Mouse (Mus musculus) embryo, embryonic 11 days (tissue): ENCODE results near the gene Nfatc2.

Experiments
- DNase-seq: peaks from one replicate; pipeline ENCODE4 v3.0.0-alpha.2; 2015

Nfatc2 gene

DNA sequence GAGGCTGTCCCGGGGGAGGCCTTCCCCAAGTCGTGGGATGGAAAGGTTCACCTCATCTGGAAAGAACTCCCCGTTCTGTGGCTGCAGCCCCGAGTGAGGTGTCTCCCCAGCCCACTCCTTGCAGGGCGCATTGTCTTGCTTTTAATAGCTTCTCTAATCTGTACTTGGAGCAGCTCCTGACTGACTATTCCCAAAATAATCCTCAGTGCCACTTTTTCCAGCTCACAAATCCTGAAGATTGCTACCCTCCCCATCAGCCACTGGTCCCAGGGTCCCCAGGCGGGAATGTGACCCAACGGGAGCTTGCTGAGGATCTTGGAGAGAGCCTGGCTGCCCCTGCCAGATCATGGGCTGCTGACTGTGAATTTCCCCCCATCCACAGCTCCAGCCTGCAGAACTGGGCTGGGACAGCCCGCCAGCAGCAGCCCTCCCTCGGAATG lies 6.7 kb upstream of the Nfatc2 start:
- DNase-seq: no peak

DNA sequence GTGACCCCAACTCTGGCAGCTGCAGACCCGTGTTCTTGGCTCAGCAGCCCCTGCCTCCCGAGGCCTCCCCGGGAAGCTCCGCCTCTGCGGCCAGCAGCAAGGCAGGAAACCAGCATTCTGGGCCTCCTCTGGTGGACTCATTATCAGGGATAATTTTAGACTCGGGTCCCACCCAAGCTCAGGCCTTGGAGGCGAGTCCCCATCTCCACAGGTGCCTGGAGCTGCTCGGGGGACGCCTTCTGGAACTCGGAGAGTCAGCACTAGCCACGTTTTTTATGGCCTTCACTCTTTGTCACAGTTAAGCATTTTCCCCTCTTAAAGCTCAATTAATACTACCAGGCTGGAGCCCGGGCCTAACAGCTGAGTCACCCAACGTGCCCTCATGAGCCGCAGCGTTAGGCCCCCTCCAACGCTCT lies 3.2 kb upstream of the Nfatc2 start:
- peak; percentile 40 for DNase-seq

DNA sequence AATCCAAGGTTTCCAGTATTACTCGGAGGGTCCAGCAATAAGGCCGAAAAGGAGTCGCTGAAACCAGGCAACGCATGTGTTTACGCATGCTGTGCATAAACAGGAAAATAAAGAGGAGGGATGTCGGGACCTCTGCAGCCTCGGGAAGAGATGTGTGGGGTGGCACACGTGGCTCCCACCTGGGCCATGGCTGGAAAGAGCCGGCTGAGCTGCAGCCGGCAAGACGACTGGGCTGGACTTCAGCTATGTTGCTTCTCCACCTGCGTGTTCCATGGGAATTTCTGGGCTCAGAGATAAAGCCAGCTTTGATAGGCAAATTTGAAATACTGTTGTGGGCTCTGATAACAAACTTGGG lies 907 bp upstream of the Nfatc2 start:
- peak; percentile 33 for DNase-seq

DNA sequence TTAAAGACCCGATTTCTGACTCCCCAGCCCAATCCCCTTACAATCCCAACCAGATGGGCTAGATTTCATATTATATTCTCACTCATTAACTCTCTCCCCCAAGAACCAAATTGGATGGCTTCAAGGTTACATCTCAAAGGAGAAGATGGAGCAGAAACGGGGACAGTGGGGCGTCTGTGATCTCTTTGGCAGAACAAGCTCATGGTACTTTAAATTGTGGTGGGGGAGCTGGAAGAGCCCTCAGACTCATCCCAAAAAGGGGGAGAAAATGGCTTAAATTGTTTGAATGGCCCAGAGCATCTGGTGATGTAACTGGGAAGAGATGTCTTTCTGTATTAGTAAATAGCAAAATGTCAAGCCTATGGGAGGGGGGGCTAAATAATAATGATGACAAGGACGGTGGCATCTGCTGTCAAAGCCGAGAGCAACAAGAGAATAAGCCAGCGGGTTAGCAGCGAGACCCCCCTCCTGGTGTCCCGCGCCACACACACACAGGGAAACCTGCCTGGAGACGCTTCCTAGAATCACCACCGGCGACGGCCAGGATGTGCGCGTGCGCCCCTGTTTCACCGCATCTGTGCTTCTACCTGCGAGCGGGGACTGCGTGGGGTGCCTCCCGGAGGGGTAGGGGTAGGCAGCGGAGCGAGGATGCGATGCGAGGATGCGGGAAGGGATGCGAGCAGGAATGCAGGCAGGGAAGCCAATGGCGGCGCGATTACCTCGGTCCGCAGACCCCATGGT lies 537 bp downstream of the Nfatc2 start:
- peak; percentile 53 for DNase-seq

DNA sequence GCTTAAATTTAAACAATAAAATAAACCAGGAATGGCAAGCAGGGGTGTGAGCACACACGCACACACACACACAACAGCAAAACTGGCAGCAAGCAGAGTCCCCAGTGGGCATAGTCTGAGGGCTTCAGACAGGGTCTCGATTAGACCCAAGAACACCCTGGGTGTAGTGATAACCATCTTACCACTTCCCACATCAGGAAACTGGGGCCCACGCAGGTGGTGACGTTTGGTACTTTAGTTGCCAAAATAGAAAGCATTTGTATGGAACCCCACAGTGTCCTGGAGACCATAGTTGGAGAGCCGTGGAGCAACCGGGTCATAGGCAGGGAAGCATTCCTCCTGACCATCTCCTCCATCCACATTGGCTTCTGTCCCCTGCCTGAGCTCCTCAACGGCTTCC lies 5.8 kb downstream of the Nfatc2 start:
- DNase-seq: no peak

DNA sequence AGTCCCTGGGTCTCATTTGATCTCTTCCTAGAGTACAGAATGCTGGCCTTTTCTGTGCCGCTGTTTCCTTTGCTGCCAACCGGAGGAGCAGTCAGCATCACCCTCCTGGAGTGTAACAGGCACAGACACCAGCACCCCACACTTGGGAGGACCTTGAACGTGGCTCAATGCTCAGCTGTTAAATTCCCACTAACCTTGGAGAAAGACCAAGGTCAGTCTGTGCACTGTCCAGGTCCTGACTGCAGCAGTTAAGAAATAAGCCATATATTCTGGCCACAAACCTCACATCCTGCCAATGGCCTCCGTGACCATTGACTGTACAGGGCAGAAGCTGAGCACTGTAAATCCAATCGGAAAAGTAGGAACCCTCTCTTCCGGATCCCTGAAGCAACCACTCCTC lies 7.8 kb downstream of the Nfatc2 start:
- no peak for DNase-seq

DNA sequence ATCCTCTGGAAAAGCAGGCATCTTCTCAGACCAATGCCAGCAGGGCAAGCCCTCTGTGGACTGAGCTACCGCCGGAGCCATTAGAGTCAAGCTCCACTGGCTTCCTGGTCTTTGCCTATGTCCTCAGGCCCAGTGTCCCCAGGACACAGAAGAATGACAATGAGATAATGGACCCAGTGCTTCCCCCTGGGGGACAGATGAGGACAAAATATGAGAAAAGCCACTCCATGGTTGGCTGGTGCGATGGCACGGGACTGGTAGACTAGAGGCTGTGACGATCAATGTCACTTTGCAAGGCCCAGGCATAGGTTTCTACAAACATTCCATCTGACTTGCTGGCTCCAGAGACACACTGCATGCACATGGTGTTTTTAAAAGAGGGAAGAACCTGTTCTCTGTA lies 8.5 kb downstream of the Nfatc2 start:
- no peak for DNase-seq

DNA sequence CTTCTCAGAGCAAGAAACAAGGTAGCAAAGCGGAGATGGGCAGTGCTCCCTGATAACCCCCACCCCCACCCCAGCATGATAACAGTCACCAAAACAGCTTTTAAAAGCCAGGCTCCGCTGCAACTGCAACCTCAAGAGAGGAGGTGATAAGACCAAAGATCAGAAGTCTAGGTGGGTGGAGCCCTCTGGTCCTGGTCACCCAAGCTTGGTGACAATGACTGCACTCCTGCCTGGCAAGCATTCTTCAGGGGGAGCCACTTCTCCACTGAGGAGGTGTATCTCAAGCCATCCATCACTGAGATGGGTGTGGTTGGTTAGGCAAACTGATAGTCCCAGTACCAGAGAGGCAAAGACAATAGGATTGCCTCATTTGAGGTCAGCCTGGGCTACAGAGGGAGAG lies 10.4 kb downstream of the Nfatc2 start:
- DNase-seq: no peak

DNA sequence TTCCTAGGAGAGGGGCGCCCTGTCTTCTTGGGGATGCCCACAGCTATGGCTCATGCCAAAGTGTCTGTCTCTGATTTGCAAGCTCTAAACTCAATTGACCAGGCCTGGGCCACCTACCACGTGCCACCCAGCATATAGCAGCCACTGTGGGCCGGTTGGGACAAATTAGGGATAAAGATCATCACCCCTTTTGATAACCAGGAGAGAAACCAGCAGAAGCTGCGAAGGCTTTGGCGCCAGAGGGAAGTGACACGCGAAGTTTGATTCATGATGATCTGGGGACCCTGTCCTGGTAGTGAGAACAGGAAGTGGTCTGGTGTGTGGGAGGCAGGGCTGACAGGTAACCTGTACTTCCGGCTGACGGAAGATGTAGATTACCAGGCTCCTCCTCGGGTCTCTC lies 10.9 kb downstream of the Nfatc2 start:
- DNase-seq: no peak

DNA sequence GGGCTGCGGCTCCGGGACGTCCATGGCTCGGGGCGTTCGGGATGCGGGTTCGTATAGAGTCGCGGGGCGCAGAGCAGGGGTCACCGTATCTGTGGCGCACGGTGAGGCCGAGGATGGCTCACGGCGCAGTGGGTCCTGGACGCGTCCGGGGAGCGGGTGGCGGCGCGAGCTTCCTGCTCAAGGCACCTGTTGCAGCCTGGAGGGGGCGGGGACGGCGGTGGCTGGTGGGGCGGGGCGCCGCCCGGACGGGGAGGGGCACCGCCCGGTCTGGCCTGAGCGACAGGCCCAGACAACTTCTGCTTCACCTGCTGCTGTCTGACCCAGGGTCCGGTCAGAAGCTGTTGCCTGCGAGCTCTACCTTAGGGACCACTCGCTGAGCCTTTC lies 11.3 kb downstream of the Nfatc2 start:
- peak; percentile 59 for DNase-seq

DNA sequence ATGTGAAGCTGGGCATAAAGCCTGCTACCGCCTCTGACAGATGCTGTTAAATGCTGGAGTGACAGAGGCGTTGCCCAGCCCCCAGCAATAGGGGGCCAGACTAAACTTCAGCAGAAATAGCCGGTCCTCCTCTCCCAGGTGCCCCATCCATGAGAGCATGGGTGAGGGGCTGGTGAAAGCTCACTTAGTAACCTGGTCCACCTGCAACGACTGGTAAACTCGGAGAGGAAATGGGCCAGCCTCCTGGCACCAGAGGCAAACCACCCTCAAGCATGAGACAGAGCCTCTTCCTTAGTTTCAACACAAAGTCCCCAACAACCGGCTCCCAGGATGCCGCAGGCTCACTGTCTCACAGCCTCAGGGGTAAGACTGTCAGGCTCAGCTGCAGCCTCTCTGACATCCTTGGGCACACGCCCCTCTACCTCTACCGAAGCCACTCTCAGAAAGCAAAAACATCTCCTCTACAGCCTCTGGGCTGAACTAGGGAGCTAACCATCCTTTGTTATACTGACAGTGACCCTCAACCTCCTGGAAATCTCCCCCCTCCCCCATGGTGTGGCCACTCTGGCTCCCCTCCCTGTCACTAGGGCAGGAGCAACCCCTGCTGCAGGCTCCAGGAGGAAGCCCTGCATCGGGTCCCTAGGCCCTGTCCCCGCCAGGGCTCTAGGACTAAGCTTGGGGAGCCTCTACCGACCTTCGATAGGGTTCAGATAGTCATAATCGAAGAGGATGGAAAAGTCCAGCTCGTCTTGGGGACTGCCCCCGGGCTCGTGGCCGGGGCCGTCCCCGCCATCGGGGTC lies 11.9 kb downstream of the Nfatc2 start:
- DNase-seq: peak; percentile 22

DNA sequence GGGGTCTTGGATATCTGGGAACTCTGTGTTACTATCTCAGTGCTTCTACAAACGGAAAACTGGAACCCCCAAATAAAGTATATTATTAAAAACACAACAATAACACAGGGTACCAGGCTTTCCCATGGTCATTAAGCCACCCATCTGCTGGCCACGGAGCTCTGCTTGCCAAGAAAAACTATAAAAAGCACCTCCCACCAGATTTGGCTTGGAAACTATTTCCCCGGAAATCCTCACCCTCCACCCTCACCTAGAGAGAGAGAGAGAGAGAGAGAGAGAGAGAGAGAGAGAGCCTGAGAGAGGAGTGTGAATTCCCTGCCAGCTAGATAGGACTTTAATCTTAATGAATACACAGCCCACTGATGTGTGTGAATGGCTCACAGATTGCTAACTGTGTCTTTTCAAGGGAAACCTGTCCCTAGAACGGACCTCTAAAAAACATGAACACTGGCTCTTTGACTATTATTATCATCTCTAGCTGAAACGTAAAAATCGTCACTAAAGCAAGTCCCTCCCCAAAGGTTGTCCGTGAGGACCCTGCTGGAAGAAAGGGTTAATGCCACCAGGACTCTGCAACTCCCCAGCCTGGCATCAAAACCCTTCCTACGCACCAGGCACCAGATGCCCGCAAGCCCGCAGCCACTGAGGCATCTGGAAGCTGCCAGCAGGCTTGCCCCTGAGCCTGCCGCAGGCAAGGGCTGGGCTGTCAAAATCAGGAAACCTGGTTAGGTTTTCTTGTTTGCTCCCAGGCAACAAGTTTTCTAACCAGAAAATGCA lies 12.7 kb downstream of the Nfatc2 start:
- no peak for DNase-seq

DNA sequence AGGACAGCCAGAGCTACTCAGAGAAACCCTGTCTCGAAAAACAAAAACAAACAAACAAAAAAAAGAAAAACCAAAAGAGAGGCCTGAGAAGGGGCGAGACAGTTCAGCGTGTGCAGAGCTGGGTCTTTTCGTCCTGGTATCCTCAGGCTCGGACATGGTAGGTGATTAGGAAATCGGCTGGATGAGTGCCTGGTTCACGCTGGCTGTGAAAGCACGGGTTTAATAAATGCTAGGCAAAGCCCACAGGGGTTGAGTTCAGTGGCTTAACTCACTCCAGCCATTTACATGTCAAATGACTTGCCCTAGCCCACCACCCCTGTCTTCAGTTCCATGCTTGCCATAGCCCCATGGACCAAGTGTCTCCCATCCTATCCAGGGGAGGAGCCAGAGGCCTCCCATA lies 14.3 kb downstream of the Nfatc2 start:
- DNase-seq: no peak

DNA sequence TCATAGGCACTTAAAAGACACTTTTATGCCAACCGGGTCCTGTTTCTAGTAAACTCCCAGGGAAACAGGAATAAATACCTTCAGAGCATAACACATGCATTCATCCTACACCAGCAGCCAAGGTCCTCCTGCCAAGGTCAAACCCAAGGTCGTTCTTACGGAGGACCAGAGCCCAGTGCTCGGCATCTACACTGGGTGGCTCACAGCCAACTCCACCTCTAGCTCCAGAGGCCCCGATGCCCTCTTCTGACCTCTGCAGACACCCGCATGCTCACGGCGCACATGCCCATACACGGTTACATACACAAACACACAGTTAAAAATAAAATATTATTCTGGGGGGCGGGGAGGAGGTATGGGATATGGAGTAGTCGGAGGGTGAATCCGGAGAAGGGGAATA lies 14.9 kb downstream of the Nfatc2 start:
- DNase-seq: no peak

DNA sequence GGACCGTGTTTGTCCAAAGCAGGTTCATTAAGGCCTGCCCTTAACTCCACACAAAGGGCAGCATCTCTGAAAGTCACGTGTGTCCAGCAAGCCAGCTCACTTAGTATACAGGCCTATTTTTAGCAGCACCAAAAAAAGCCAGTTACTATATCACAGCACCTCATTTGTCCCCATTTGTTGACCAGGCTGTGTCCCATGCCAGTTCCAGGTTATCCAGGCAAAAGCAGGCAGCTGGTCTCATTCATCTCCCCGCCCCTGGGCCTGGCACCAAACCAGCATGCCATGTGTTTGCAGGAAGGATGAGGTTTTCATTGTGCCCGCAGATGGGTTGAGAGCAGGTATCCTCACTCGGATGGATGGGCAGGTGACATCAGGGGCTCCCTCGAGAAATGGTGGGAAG lies 16.6 kb downstream of the Nfatc2 start:
- no peak for DNase-seq

DNA sequence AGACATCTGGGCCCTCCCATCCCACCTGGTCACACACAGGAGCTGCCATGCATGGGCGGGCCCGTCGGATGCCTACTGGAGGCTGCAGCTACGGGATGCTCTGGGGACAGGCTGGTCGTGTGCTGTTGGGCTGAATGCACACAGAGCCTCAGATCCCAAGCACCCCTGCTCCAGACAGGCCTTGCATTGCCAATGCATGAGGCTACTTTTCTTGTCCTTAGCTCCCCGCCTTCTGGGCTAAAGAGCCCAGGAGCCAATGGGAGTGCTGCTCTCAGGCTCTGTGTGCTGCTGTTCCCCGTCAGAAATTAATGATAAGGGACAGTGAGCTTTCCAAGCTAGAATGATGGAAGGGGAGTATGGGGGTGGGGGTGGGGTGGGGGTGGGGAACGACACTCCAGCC lies 17.0 kb downstream of the Nfatc2 start:
- no peak for DNase-seq

DNA sequence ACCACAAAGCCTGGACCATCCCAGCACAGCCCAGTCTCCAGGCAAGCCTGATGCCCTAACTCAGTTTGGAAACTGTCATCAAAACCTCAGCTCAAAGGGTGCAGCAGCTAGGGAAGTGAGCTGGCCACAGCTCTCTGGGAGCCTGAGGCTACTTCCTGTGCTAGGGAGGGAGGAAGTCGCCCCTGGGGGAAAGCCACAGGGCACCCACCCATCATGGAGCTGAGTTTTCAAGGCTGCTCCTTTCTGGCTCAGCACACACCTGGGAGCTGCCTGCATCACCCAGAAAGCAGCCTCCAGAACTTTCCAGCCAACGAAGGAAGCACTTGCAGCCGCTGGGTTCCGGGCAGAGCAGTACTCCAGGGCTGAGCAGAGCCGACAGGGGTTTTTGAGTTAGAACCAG lies 18.4 kb downstream of the Nfatc2 start:
- no peak for DNase-seq

DNA sequence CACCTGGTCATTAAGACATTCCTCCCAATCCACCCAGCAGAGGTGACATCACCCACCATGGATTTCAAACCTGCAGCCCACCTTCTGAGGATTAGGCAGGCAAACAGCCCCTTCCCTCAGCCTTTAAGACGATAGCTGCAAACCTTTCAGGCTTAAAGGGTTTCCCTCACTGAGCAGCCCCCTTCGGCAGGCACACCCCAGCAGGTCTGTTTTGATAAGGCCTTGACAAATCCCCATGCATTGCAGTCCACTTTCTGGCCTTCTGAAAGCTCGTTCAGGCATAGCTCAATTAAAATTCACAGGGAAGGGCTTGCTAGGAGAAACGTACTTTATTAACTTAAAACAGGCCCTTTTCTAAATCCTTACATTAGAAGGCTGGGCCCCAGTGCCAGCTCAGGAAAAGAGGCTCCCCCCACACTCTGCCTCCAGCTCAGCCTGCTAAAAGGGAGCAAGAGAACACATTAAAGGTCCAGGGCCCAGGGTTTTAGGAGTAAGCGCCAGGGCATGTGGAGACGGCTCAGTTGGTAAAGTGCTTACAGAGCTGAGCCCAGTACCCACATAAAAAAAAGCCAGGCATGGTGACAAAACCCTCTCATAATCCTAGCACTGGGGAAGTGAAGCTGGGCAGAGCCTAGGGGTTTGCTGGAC lies 20.1 kb downstream of the Nfatc2 start:
- DNase-seq: no peak

DNA sequence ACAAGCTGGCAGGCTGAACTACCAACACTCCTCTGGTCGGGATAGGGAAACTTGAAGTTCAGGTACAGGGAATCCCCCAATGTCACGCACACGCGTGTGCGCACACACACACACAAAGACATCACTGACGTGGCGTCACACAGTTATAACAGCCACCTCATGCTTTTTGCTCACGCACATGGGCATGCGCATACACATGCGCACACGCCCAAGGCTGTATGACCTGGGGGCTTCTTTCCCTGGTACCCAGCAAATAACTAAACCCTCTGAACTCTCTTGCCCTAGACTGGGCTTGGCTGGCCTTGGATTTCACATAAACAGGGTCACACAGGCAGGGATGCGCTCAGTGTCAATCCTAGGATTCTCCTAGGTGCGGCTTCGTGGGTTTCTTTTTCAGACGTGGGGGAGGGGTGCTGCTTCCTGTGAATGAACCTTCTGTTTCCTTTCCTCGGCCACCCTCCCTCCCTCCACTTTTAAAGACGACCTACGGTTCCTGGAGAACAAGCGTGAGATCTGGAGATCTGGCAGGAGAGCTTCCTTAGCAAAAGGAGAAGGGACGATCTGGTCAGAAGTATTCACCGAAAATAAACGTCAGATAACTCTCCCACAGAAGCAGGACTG lies 21.1 kb downstream of the Nfatc2 start:
- peak; percentile 52 for DNase-seq

DNA sequence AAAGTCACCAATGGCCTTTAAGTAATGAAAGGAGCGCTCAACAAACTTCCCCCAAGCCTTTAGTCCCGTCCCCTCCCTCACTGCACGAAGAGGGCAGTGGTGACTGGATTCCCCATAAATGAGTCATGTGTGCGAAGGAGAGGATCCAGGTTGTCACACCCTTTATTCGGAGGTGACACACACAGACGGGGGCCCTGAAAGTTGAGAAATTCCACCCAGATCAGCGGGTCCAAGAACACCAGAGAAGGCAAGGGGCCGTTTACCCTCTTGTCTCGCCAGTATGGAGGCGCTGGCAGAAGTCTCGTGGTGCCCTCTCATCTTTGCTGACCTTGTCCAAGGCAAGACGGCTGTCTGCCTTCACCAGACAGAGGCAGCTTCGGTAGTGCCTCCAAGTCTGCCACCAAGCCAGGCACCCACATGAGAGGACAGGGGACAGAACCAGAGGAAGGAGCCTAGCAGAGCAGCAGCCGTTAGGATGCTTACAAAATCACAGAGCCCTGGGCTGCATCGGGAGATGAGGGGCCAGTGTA lies 21.8 kb downstream of the Nfatc2 start:
- no peak for DNase-seq

DNA sequence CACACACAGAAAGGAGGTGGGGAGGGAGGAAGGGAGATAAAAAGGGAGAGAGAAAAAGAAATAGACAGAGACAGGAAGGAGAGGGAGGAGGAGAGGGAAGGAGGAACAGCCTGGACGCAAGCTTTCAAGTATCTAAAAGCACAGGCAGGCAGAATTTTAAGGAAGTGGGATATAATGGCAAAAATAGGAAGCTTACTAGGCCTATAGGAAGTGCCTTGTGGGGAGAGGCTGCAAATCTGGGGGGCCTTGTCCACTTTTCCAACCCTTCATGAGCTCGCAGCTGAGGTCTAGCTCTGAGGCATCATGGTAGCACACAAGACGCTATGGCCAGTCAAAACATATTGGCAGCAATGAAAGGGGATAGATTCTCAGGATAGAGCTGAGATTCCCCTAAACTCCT lies 22.3 kb downstream of the Nfatc2 start:
- no peak for DNase-seq

DNA sequence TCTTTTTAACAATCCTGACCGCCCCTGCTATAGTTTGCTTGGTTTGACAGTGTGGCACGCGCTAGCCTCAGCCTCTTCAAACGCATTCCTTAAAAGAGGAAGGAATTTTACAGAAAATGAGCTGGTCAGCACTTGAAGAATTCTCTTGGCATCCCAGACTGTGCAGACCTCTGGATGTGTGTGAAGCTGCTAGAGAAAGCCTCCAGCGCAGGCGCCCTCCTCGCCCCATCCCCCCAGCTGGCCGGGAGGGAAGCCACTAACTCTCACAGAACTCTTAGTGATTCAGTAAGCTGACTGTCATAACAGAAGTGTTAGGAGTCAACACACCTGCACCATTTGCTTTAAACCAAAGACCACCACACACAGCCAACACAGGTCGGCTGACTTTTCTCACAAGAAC lies 23.3 kb downstream of the Nfatc2 start:
- DNase-seq: peak; percentile 33

DNA sequence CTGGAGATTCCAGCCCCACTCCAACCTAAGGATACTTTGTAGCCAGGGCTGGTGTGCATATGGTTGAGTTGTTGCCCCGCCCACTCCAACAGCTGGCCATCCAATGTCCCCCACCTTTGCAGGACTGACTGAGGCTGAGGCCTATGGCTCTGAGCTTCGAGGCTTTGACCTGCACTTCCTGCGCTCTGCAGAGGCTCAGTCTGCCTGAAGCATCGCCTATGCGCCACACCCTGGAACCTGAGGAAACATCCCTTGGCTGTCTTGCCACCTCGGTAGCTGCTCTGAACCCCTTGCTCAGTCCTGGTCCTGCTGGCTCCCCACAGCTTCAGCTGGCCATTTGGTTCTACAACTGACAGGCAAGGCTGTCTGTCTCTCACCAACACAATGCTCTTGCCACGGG lies 24.1 kb downstream of the Nfatc2 start:
- no peak for DNase-seq
